Mouse (Mus musculus) gastrocnemius, adult 8-10 months (tissue): Measurements from ENCODE around the gene Olfr1200. TPM values are rescaled to one million over a fixed set of nuclear protein-coding genes. Genes with fewer than 3 reads are reported as not detected.

Source experiments
- DNase-seq, 2 experiments: peaks; one replicate each; pipeline ENCODE4 v3.0.0; 2022; ENCODE audit warnings: low spot score in 2 of 2
- total RNA-seq, 4 experiments: library from RNA; stranded (reverse); gene quantifications; 2 replicates each; pipeline ENCODE4 v1.2.4; 2022

Gene Olfr1200
- total RNA-seq, result not detected

DNA sequence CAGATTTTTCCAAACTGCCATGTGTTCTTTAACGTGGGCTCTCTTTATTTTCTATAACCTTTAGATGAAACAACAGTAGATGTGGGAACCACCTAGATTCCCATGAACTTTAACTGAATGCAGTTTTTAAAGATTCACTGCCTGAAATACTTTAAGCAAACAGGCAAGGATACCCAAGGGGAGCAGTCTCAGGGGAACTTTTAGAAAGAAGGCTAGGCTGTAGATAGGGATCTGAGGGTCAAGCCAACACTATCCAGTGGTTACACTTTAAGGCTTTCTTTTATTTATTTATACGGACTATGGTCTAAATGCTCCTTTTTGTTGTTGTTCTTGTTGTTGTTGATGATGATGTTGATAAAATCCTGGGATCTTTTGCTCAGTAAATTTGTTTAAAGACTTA is at the start of gene Olfr1200:
Gene Olfr1200, minus strand, starts transcription at position 101 of the 400 bp plus-strand sequence.
- DNase-seq, result no peak

DNA sequence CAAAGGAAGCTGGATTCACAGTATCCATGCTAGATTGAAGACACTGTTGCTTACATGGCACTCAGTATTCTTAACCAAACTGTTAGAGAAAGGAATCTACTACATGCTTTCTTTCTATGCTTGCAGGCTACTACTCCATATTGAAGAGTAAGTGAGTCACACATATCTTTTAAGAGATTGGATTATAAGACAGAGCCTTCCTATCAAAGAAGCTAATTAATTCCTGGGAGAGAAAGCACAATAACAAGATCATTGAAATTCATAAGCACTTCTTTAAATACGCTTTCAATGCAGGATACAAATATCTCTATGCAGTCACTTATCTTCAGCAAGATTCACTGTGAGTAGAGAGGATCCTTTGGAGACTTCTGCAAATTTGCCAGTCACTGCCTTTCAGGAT is 43.9 kb upstream of the Olfr1200 start, which contains the start of gene Olfr1202:
Gene Olfr1202, plus strand, starts transcription at position 301 of the 400 bp plus-strand sequence.
- DNase-seq, result no peak

DNA sequence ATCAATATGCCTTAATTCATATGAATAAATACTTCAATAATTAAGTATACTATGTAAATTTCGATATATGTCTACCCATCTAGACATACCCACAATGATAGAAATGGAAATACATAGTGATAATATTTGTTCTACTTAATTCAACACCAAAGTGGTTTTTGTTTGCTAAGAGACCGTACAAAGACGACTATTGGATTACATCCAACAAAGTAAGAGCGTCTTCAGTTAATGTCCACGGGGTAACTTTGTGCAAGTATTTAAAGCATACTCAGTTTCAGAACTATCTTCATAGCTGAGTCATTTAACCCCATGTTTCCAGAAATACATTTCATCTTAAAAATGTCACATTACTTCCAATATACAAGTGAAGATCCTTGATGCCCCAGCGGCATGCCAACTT is 22.4 kb upstream of the Olfr1200 start, which contains the start of gene Olfr1201:
Gene Olfr1201, plus strand, starts transcription at position 301 of the 400 bp plus-strand sequence.
- no peak for DNase-seq

DNA sequence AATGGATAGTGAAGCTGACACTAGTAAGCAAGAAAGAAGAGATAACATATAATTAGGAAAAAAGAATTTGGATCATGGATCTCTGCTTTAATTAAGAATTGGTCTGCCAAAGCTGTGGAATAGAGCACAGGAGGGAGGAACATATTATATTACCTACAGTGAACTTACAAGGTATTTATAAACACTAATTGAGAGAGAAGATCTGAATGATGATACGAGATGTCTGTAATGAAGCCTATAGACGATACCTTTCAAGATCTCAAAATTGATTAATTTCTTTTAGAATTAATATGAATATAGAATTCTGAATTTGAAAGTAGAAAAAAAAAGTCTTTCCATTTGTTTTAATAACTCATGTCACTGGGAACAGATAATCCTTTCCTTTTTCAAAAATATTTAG is 9.9 kb downstream of the Olfr1200 start, which contains the start of gene Olfr1199:
Gene Olfr1199, minus strand, starts transcription at position 101 of the 400 bp plus-strand sequence.
- no peak for DNase-seq

DNA sequence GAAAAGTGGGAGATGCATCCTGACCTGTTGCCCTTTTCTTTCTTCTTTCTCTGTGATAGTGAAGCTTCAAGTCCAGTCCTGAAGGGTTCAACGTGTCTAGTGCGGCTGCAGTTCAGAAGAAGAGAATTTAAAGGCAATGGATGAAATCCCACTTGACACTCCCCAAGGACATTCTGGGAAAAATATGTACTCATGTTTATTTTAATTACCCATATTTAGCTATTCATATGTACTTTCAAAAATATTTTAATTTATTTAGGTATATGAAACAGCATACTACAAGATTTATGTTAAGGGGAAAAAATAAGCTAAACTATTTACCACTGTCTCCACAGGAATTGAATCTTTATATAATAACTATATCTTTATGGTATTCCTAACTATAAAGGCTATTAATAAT is 19.0 kb downstream of the Olfr1200 start, which contains the start of gene Olfr1198:
Gene Olfr1198, minus strand, starts transcription at position 101 of the 400 bp plus-strand sequence.
- DNase-seq, result no peak

DNA sequence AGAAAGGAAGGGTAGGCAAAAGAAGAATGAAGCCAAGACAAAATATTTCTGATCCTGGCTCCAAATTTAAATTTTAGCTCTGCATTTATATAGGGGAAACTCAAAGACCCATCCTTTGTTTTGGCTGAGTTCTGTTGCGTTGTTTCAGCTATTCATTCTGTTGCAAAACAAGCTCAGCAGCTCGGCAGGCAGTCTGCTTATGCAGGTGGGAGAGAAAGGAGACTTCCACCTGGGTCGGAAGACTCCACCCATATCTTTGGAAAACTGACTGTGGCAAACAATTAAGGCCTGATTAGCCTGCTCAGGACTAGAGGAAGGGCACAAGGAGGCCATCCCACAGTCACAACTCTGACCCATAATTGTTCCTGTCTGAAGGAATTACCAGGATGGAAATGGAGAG is 26.9 kb downstream of the Olfr1200 start:
- no peak for DNase-seq

DNA sequence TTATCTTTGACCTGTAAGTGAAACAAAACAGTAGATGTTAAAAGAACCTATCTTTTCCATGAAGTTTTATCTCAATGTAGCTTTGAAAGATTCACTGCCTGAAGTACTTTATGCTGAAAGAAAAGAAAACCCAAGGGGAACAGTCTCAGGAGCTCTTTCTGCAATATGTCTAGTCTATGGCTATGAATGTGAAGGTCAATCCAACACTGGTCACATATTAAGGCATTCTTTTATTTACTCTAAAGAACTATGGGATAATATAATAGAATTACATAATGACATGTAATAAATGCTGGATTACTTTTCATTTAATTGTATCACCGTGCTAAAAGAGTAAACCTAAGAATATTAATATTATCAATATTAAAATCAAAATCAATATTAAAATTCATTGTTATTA is 38.0 kb downstream of the Olfr1200 start, which contains the start of gene Olfr1197:
Gene Olfr1197, minus strand, starts transcription at position 101 of the 400 bp plus-strand sequence.
- DNase-seq, result no peak

Other genes starting within 250 kb of the Olfr1200 start
- gene Olfr1188, start 213.6 kb downstream of the Olfr1200 start, total RNA-seq, result not detected
- not detected for gene Olfr1189, start 184.0 kb downstream of the Olfr1200 start, total RNA-seq
- not detected for gene Olfr1191-ps1, start 129.9 kb downstream of the Olfr1200 start, total RNA-seq
- not detected for gene Olfr1192-ps1, start 122.0 kb downstream of the Olfr1200 start, total RNA-seq
- not detected for gene Olfr1193, start 94.9 kb downstream of the Olfr1200 start, total RNA-seq
- not detected for gene Olfr1195, start 81.3 kb downstream of the Olfr1200 start, total RNA-seq
- gene Olfr1196, start 65.9 kb downstream of the Olfr1200 start, total RNA-seq, result not detected
- gene Olfr1197, start 38.1 kb downstream of the Olfr1200 start, total RNA-seq, result not detected
- gene Olfr1198, start 19.1 kb downstream of the Olfr1200 start, total RNA-seq, result not detected
- not detected for gene Olfr1199, start 10.0 kb downstream of the Olfr1200 start, total RNA-seq
- not detected for gene Olfr1201, start 22.5 kb upstream of the Olfr1200 start, total RNA-seq
- not detected for gene Olfr1202, start 44.0 kb upstream of the Olfr1200 start, total RNA-seq
- gene Olfr1205, start 59.2 kb upstream of the Olfr1200 start, total RNA-seq, result not detected
- not detected for gene Olfr1204, start 78.8 kb upstream of the Olfr1200 start, total RNA-seq
- not detected for gene Olfr1206, start 92.7 kb upstream of the Olfr1200 start, total RNA-seq
- not detected for gene Olfr1208, start 131.8 kb upstream of the Olfr1200 start, total RNA-seq
- gene Olfr1209, start 144.7 kb upstream of the Olfr1200 start, total RNA-seq, result not detected
- not detected for gene Olfr1211, start 167.6 kb upstream of the Olfr1200 start, total RNA-seq
- gene Olfr1212, start 183.5 kb upstream of the Olfr1200 start, total RNA-seq, result not detected
- not detected for gene Gm13762, start 209.8 kb upstream of the Olfr1200 start, total RNA-seq
- gene Olfr1214, start 222.2 kb upstream of the Olfr1200 start, total RNA-seq, result not detected
- not detected for gene Olfr1215, start 236.5 kb upstream of the Olfr1200 start, total RNA-seq
- gene Olfr1216, start 247.9 kb upstream of the Olfr1200 start, total RNA-seq, result not detected